Mouse (Mus musculus): ENCODE results near the gene Gm9844.

DNA sequence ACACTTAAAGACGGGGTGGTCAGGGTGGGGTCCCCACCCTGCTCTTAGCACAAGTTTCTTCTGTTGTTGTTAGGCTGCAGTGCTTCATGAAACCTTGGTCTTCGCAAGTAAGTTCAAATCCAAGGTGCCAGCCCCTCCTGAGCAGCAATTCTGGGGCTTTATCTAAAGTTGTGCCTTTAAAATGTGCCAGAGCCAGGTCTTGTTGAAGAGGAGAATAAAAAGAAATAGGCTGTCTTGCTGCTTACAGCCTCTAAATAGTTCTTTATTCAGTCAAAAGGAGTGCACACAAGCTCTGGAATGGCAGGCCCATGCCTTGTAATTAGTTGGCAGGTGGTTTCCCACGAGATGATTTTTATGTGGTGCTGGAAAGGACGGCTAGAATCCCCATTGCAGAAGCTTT is 25.1 kb downstream of the Gm9844 start:
- TF ChIP-seq CTCF (conservative IDR thresholded peaks at IDR 0.05; ENCODE audit: low read length) (no peak), NANOG (IDR thresholded peaks at IDR 0.05; ENCODE audit: borderline replicate concordance, low read length) (no peak), POU5F1 (IDR thresholded peaks at IDR 0.05; ENCODE audit: borderline replicate concordance, low read length) (no peak)

Data from E14TG2a.4 (cell line).